Mouse (Mus musculus): ENCODE data around the gene Arhgdig.
"Not testable (repeated sequence)": the region's sequence is repeated elsewhere in the genome, so short reads cannot be mapped to it uniquely, and the experiment has no call there.

Arhgdig gene

GRCm38 (mm10) chr17:26203321-26203811 is 4.2 kb downstream of the Arhgdig start:
- DNase-seq, result peak; percentile 91

DNA sequence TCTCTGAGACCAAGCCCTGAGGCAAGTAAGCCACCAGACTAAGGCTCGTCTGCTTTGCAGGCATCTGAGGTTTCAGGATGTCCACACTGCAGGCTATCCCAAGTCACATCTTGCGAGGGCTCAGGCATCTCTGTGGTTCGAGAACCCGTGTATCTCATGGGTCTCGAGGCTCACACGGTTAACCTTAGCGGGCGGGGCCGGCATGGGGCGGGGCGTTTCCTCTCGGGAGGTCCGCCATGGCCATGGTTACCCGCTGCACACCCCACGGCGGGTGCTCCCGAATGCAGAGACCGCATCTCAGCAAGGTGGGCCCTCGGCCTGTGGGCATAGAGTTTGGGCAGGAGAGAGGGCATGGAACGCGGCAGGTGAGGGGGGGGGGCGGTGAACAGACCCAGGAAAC is 4.8 kb downstream of the Arhgdig start, which contains the start of gene Rgs11:
Gene Rgs11 (plus strand): TSS at position 215 of the 400 bp plus-strand sequence.
- DNase-seq, result peak; percentile 89

DNA sequence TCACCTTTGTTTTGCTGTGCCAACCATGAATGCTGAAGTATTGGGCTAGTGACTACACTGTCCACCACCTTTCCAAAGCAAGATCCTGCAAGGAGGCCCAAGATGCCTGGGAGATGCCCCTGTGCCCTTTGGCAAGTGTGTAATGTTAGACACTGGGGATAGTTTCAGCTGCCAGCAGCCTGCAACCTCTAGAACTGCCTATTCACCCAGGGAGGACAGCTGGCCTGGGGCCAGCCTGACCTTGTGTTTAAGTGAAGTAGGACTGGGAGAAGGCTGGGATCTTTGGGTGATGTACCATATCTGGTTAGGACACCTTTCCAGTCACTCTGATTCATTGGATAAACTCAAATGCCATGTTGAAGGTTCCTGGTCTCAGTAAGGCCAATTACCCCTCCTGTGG is 5.6 kb downstream of the Arhgdig start:
- no peak for DNase-seq

DNA sequence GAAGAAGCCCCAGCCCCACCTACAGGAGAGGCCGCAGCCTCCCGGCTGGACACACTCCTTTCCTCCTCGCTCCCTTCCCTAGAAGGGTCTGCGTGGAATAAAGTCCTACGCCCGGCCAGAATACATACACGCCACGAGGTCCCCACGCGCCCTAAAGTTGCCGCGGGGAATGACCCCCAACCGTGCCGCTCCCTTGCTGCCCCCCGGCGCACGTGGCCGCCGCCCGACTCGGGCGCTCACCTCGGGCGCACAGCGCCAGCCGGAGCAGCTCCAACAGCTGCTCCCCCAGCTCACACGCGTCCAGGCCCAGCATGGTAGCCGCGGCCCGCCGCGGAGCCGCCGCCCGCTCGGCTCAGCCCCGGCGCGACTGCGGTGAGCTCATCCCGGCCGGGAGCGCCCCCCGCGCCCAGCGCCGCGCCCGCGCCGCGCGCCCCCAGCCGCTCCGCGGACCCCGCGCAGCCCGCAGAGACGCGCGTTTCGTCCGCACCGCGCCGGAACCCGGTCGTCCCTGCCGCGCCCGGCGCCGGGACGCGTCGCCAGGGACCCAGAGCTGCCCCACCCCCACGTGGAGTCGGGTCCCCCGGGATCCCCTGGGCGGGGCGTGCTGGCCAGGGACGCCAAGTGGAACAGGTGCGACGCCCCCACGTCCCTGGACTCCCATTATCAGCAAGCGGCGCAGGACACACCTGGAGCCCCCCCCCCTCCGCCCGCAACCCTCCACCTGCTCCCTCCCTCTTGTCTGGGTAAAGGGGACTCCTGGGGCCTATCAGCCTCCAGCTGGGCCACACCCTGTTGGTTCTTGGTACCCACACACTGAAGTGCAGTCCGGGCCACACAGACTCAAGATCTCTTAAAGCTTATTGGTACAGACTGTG is 6.5 kb downstream of the Arhgdig start:
- DNase-seq, result no peak

- DNase-seq, result no peak
Measured at GRCm38 (mm10) chr17:26198892-26199291, 8.7 kb downstream of the Arhgdig start, which contains the start of gene Pdia2. Gene Pdia2, minus strand, starts transcription at chr17:26199087.

DNA sequence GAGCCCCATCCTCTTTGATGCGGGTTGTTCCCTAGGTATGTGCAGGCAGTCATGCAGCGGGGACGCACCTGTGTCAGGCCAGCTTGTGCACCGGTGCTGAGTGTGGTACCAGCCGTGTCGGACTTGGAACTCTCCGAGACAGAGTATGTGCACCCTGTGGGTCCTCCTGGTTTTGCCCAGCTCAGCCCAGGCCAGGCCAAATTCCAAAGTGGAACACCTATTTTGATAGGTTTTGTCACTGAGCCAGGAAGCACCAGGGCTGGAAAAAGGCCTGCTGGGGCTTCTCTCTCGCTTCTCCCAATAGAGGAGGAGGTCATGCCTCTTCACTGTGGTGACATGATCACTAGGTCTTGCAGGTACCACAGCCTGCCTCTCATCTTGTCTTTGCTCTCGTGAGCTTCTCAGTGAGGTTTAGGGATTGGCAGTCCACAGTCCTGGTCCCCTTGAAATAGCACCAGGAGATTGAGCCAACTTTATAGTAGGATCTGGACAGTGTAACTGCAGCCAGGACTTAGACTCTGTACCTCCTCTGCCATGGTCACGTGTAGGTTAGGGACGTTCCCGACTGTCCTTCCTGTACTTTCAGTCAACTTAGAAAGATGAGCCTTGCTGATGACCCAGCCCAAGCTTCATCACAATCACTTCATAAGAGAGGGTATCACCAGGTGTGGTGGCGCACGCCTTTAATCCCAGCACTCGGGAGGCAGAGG is 14.9 kb downstream of the Arhgdig start:
- DNase-seq, result no peak

DNA sequence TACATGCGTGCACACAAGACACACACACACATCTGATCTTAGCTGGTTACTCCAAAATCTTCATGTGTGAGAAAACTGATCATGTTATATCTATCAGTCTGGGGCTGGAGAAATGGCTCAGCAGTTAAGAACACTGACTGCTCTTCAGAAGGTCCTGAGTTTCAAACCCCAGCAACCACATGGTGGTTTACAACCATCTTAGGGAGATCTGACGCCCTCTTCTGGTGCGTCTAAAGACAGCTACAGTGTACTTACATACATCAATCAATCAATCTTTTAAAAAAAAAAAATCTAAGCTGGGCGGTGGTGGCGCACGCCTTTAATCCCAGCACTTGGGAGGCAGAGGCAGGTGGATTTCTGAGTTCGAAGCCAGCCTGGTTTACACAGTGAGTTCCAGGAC is 16.1 kb downstream of the Arhgdig start:
- not testable (repeated sequence) for DNase-seq

GRCm38 (mm10) chr17:26188091-26188805 is 19.3 kb downstream of the Arhgdig start:
- DNase-seq, result no peak

GRCm38 (mm10) chr17:26187592-26187991 is 20.0 kb downstream of the Arhgdig start:
- DNase-seq, result peak; percentile 85

DNA sequence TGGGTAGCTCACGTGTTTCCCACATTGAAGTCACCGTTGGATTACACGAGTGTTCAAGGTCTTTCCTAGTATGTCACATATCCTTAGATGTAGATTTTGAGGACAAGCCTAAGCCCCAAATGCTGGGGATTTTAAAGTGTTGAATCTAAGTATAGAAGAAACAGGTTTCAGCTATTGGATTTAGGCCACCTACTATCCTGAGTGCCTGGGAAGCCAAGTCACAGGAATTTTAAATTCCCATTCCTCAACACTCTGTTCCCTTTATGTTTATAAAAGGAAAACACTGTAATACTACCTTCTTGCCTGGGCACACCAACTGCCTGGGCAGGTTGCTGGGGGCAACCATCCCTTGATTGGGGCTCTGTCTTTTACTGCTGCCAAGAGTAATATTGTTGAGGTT is 26.4 kb downstream of the Arhgdig start:
- peak; percentile 41 for DNase-seq

- no peak for DNase-seq
Measured at GRCm38 (mm10) chr17:26178611-26179010, 29.0 kb downstream of the Arhgdig start.

- DNase-seq, result peak; percentile 61
Measured at GRCm38 (mm10) chr17:26175248-26175647, 32.3 kb downstream of the Arhgdig start.

GRCm38 (mm10) chr17:26168039-26168438 is 39.5 kb downstream of the Arhgdig start:
- peak; percentile 95 for DNase-seq

DNA sequence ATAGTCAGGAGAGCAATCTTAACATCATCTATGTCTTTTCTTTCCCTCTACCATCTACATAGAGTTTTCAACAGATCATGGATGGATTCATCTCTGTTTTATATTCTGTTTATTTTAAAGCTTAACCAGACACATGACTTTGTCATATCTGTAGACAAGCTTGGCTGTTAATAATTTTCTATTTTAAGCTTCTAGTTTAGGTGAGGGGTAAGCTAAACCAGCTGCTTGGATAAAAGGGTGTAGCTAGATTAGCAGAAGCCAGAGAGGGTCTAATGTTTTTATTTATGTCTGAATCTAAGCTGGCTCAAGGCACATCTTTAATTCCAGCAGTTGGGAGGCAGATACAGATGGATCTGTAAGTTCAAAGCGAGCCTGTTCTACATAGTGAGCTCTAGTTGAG is 44.9 kb downstream of the Arhgdig start:
- DNase-seq, result no peak

GRCm38 (mm10) chr17:26151886-26152630 is 55.5 kb downstream of the Arhgdig start:
- DNase-seq, result peak; percentile 72
